Mouse (Mus musculus) G1E (cell line): ENCODE results near the gene Gm49358.

Experiments
- CTCF ChIP-seq: IDR thresholded peaks from 2 replicates; pipeline ENCODE4 v1.5.1; 2012; ENCODE audit warnings: low read depth, low read length, inconsistent platforms, mixed read lengths
- GATA1 ChIP-seq: IDR thresholded peaks from 2 replicates; pipeline ENCODE4 v1.6.1; 2012; ENCODE audit warnings: borderline replicate concordance, low read length, inconsistent platforms, mixed read lengths
- GATA2 ChIP-seq: IDR thresholded peaks from 2 replicates; pipeline ENCODE4 v1.6.1; 2012; ENCODE audit warnings: low read depth, low read length, inconsistent platforms, borderline replicate concordance
- TAL1 ChIP-seq: conservative IDR thresholded peaks from 2 replicates; pipeline ENCODE4 v1.6.1; 2012; ENCODE audit warnings: low read depth, low read length, inconsistent platforms, mixed read lengths

- TF ChIP-seq GATA1: no peak
- no peak for TF ChIP-seq CTCF
- TF ChIP-seq TAL1: no peak
- no peak for TF ChIP-seq GATA2
Measured at GRCm38 (mm10) chr10:86735036-86735435, 28.7 kb upstream of the Gm49358 start.
